Mouse (Mus musculus) limb, embryonic 10.5 days (tissue): ENCODE measurements at regions not wholly inside any gene's neighbourhood (a gene's known extent, or its start where the extent isn't known, plus 50 kb on each side); places are given as distances from the start of the nearest gene placed in this dataset.

Experiments
- DNase-seq: peaks from one replicate; pipeline ENCODE4 v3.0.0-alpha.2; 2017; ENCODE audit warnings: low spot score
- H3K27ac ChIP-seq: fragments of 300-500 bp; sonication (generic); 2 replicates; pipeline ENCODE4 v1.5.1; 2016; ENCODE audit warnings: mild to moderate bottlenecking
- H3K27me3 ChIP-seq: fragments of 300-500 bp; sonication (generic); 2 replicates; pipeline ENCODE4 v1.6.1; 2016; ENCODE audit warnings: low read depth, mild to moderate bottlenecking; ENCODE audit not compliant: poor library complexity, severe bottlenecking
- H3K36me3 ChIP-seq: fragments of 300-500 bp; sonication (generic); 2 replicates; pipeline ENCODE4 v1.6.1; 2016; ENCODE audit warnings: mild to moderate bottlenecking, moderate library complexity
- H3K4me1 ChIP-seq: fragments of 300-500 bp; sonication (generic); 2 replicates; pipeline ENCODE4 v1.6.1; 2016
- H3K4me3 ChIP-seq: fragments of 300-500 bp; sonication (generic); 2 replicates; pipeline ENCODE4 v1.5.1; 2016; ENCODE audit warnings: mild to moderate bottlenecking, moderate library complexity
- H3K9me3 ChIP-seq: fragments of 300-500 bp; sonication (generic); replicated peaks from 2 replicates; pipeline ENCODE4 v1.6.1; 2016; ENCODE audit warnings: mild to moderate bottlenecking
- WGBS: fragments of 180-500 bp; shearing (Covaris S2); methylation state at CpG from one replicate; pipeline ENCODE4 v1.1.7; 2016; 5-methylcytosine and 5-hydroxymethylcytosine counted together

- no peaks in the 10 kb centered on the region for H3K36me3 ChIP-seq
- H3K4me3 ChIP-seq, result no peak overlapping the region
Observed at GRCm38 (mm10) chr7:115092481-115093050, 349.1 kb downstream of the Insc start.

GRCm38 (mm10) chr7:115106041-115106440, 362.5 kb downstream of the Insc start:
- WGBS, result 74% methylated on average over 2 of the region's 2 CpGs
- H3K4me1 ChIP-seq, result peaks cover 15% of the 10 kb centered on the region
- H3K4me3 ChIP-seq, result no peak overlapping the region

More at GRCm38 (mm10) chr7:115092481-115093050, 349.1 kb downstream of the Insc start:
- Histone ChIP-seq H3K9me3 (no peaks in the 10 kb centered on the region), H3K27ac (no peak overlapping the region), H3K4me1 (no peaks in the 10 kb centered on the region), H3K27me3 (no peaks in the 10 kb centered on the region)
- 92% methylated on average over 3 of the region's 3 CpGs for WGBS
- no peak for DNase-seq

GRCm38 (mm10) chr7:115112282-115112681, 368.8 kb downstream of the Insc start:
- no peaks in the 10 kb centered on the region for H3K9me3 ChIP-seq
- no peaks in the 10 kb centered on the region; the same call in 1 of the 2 replicates for H3K27me3 ChIP-seq
- no peaks in the 10 kb centered on the region for H3K36me3 ChIP-seq
- WGBS, result 61% methylated on average over 3 of the region's 3 CpGs
- H3K4me3 ChIP-seq, result no peak overlapping the region
- no peak overlapping the region for H3K27ac ChIP-seq
- no peaks in the 10 kb centered on the region for H3K4me1 ChIP-seq
- DNase-seq, result no peak

More at GRCm38 (mm10) chr7:115106041-115106440, 362.5 kb downstream of the Insc start:
- Histone ChIP-seq H3K36me3 (no peaks in the 10 kb centered on the region), H3K9me3 (no peaks in the 10 kb centered on the region), H3K27me3 (no peaks in the 10 kb centered on the region), H3K27ac (no peak overlapping the region)
- DNase-seq, result no peak

GRCm38 (mm10) chr7:115123283-115123682, 379.8 kb downstream of the Insc start:
- no peaks in the 10 kb centered on the region for H3K36me3 ChIP-seq
- 50% methylated on average over 2 of the region's 2 CpGs for WGBS
- no peaks in the 10 kb centered on the region; the same call in 1 of the 2 replicates for H3K9me3 ChIP-seq
- H3K27ac ChIP-seq, result no peak overlapping the region
- H3K4me3 ChIP-seq, result no peak overlapping the region
- peaks cover 8% of the 10 kb centered on the region for H3K4me1 ChIP-seq
- no peaks in the 10 kb centered on the region for H3K27me3 ChIP-seq
- DNase-seq, result no peak

- H3K27ac ChIP-seq, result no peak overlapping the region
- 62% methylated on average over 3 of the region's 3 CpGs for WGBS
- H3K36me3 ChIP-seq, result no peaks in the 10 kb centered on the region
- no peak for DNase-seq
- no peak overlapping the region for H3K4me3 ChIP-seq
- H3K4me1 ChIP-seq, result peaks cover 13% of the 10 kb centered on the region
- H3K27me3 ChIP-seq, result no peaks in the 10 kb centered on the region
- H3K9me3 ChIP-seq, result no peaks in the 10 kb centered on the region
Observed at GRCm38 (mm10) chr7:115129001-115129400, 385.5 kb downstream of the Insc start.

GRCm38 (mm10) chr7:115131259-115131969, 387.9 kb downstream of the Insc start:
- 94% methylated on average over 10 of the region's 10 CpGs for WGBS
- Histone ChIP-seq H3K36me3 (no peaks in the 10 kb centered on the region), H3K9me3 (no peaks in the 10 kb centered on the region), H3K27me3 (no peaks in the 10 kb centered on the region), H3K4me1 (peaks cover 13% of the 10 kb centered on the region), H3K4me3 (no peak overlapping the region), H3K27ac (no peak overlapping the region)
- no peak for DNase-seq

GRCm38 (mm10) chr7:115131970-115132551, 388.6 kb downstream of the Insc start:
- H3K27ac ChIP-seq, result no peak overlapping the region
- H3K27me3 ChIP-seq, result no peaks in the 10 kb centered on the region
- no peak for DNase-seq
- H3K9me3 ChIP-seq, result no peaks in the 10 kb centered on the region
- H3K4me1 ChIP-seq, result peaks cover 13% of the 10 kb centered on the region
- no peak overlapping the region for H3K4me3 ChIP-seq
- WGBS, result 84% methylated on average over 11 of the region's 11 CpGs
- no peaks in the 10 kb centered on the region for H3K36me3 ChIP-seq

GRCm38 (mm10) chr7:115132595-115132994, 389.1 kb downstream of the Insc start:
- WGBS, result 86% methylated on average over 3 of the region's 3 CpGs
- no peaks in the 10 kb centered on the region for H3K27me3 ChIP-seq
- H3K27ac ChIP-seq, result no peak overlapping the region
- H3K9me3 ChIP-seq, result no peaks in the 10 kb centered on the region
- no peak for DNase-seq
- H3K4me1 ChIP-seq, result peaks cover 9% of the 10 kb centered on the region
- no peaks in the 10 kb centered on the region for H3K36me3 ChIP-seq
- no peak overlapping the region for H3K4me3 ChIP-seq

GRCm38 (mm10) chr7:115134926-115135575, 391.6 kb downstream of the Insc start:
- 91% methylated on average over 3 of the region's 3 CpGs for WGBS
- no peaks in the 10 kb centered on the region for H3K4me1 ChIP-seq
- H3K27me3 ChIP-seq, result no peaks in the 10 kb centered on the region
- H3K36me3 ChIP-seq, result no peaks in the 10 kb centered on the region
- no peak overlapping the region for H3K27ac ChIP-seq
- no peak for DNase-seq
- no peak overlapping the region for H3K4me3 ChIP-seq
- no peaks in the 10 kb centered on the region for H3K9me3 ChIP-seq

GRCm38 (mm10) chr7:115140286-115140685, 396.8 kb downstream of the Insc start:
- WGBS, result 89% methylated on average over 3 of the region's 3 CpGs
- Histone ChIP-seq H3K4me1 (peaks cover 6% of the 10 kb centered on the region), H3K4me3 (no peak overlapping the region)

GRCm38 (mm10) chr7:115142163-115142562, 398.7 kb downstream of the Insc start:
- WGBS, result 59% methylated on average over 2 of the region's 2 CpGs
- no peaks in the 10 kb centered on the region for H3K36me3 ChIP-seq
- no peak overlapping the region for H3K4me3 ChIP-seq
- H3K27me3 ChIP-seq, result no peaks in the 10 kb centered on the region
- no peaks in the 10 kb centered on the region for H3K9me3 ChIP-seq
- DNase-seq, result no peak
- H3K4me1 ChIP-seq, result peaks cover 9% of the 10 kb centered on the region
- no peak overlapping the region for H3K27ac ChIP-seq

More at GRCm38 (mm10) chr7:115140286-115140685, 396.8 kb downstream of the Insc start:
- no peak for DNase-seq
- Histone ChIP-seq H3K9me3 (no peaks in the 10 kb centered on the region), H3K36me3 (no peaks in the 10 kb centered on the region), H3K27me3 (no peaks in the 10 kb centered on the region), H3K27ac (no peak overlapping the region)

- Histone ChIP-seq H3K9me3 (no peaks in the 10 kb centered on the region), H3K27ac (no peak overlapping the region), H3K36me3 (no peaks in the 10 kb centered on the region), H3K4me3 (no peak overlapping the region), H3K4me1 (peaks cover 13% of the 10 kb centered on the region), H3K27me3 (no peaks in the 10 kb centered on the region)
- no peak for DNase-seq
- 55% methylated on average over 2 of the region's 2 CpGs for WGBS
Observed at GRCm38 (mm10) chr7:115144947-115145346, 401.5 kb downstream of the Insc start.
